Mouse (Mus musculus) CH12F3 (cell line): ENCODE data around the gene Tmem102.

Experiments used
- in situ Hi-C: fragments of 300-500 bp; cut with MboI; formaldehyde crosslinking; loops from 2 replicates; pipeline ENCODE4 v1.14.3; 2020; ENCODE audit warnings: low sequenced_read_pairs

The Tmem102 gene

GRCm38 (mm10) chr11:69822080-69822479, 16.7 kb upstream of the Tmem102 start, which contains the start of gene Spem1:
Gene Spem1 (minus strand): TSS chr11:69822180.
- in situ Hi-C loops, result no loop called here

- in situ Hi-C loops, result no loop called here
Observed at GRCm38 (mm10) chr11:69818871-69819270, 13.4 kb upstream of the Tmem102 start.

DNA sequence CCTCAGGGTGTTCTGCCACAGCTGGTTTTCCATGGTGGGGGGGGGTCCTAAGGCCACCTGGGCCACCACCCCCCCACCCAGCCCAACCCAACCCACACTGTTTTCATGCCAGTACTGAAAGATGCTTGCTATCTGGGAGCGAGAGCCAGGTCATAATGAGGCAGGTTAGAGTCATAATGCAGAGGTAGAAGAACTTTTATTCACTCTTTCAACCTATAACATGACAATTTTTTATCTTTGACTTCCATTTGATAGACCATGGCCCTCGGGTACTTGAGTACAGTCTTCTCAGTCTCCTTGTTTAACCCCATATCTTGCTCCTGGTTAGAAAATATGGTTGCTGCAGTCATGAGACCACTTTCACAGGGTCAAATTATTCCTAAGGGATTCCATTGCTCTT, 12.9 kb upstream of the Tmem102 start, which contains the start of gene Spem2:
TSS of gene Spem2 (minus strand) at position 101 of the 400 bp plus-strand sequence.
- in situ Hi-C loops, result no loop called here

- in situ Hi-C loops, result no loop called here
Observed at GRCm38 (mm10) chr11:69816520-69816919, 11.1 kb upstream of the Tmem102 start.

GRCm38 (mm10) chr11:69815155-69815554, 9.7 kb upstream of the Tmem102 start, which contains the start of gene Gm39566:
Gene Gm39566 (minus strand): TSS chr11:69815298.
- in situ Hi-C loops, result no loop called here

DNA sequence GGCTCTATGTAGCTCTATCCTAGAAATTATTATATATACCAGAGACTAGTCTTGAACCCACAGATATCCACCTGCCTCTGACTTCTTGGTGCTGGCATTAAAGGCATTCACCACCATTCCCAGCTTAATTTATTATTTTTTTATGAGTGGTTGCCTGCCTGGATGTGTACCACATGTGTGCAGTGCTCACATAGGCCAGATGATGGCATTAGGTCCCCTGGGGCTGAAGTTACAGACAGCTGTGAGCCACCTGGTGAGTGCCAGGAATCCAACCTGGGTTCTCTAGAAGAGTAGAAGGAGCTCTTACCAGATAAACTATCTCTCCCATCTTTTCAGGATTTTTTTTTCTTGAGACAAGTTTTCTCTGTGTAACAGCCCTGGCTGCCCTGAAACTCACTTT, 4.9 kb upstream of the Tmem102 start:
- in situ Hi-C loops, result no loop called here

GRCm38 (mm10) chr11:69807641-69808040, 2.2 kb upstream of the Tmem102 start:
- in situ Hi-C loops, result no loop called here

GRCm38 (mm10) chr11:69806378-69806777, 954 bp upstream of the Tmem102 start:
- in situ Hi-C loops, result no loop called here

- in situ Hi-C loops, result no loop called here
Observed at GRCm38 (mm10) chr11:69804652-69804940, 828 bp downstream of the Tmem102 start.

- in situ Hi-C loops, result no loop called here
Observed at GRCm38 (mm10) chr11:69803786-69804651, 1.4 kb downstream of the Tmem102 start.

DNA sequence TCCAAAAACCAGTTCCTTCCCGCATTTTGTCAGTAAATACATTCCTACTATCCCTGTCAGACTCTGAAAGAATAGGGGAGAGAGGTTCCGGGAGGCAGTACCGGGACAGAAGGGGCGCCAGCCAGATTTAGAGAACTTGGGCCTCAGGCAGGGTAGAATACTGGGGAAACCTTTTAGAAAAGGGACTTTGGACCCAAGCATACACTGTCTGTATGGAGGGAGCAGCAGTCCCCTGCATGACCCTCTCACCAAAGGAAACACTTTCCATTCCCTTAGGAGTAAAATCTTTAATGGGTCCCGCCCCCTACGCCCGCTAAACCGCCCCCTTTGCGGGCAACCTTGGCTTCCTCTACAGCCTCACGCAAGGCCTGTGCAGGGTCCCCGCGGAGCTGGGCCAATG, 2.1 kb downstream of the Tmem102 start:
- in situ Hi-C loops, result no loop called here

- in situ Hi-C loops, result no loop called here
Observed at GRCm38 (mm10) chr11:69802648-69803105, 2.7 kb downstream of the Tmem102 start.

DNA sequence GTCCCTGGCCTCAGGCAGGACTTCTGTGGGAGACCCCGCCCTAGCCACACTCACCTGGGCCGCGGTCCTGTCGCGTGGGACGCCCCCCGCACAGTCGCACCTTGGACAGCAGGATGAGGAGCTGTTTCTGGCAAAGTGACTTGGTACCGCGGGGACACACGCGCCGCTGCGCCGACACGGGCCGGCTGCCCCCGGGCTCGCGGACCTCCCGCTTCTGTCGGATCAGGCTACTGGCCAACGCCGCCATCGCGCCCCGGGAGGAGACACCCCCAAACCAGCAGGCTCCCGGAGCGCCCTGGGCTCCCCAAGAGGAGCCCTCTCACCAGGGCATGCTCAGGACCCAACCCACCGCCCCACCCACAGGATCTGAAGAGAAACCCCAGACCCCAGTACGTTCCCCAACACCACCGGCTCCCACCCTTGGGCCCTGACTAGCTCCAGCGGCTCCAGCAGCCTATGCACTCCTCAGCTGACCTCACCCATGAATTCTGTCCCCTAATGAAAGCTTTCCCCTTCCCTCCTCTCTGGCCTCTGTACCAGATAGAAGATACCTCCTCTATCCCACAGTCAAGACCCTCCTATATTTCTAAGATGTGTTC, 3.9 kb downstream of the Tmem102 start, which contains the start of gene Fgf11:
TSS of gene Fgf11 (minus strand) at position 479 of the 599 bp plus-strand sequence.
- in situ Hi-C loops, result no loop called here

DNA sequence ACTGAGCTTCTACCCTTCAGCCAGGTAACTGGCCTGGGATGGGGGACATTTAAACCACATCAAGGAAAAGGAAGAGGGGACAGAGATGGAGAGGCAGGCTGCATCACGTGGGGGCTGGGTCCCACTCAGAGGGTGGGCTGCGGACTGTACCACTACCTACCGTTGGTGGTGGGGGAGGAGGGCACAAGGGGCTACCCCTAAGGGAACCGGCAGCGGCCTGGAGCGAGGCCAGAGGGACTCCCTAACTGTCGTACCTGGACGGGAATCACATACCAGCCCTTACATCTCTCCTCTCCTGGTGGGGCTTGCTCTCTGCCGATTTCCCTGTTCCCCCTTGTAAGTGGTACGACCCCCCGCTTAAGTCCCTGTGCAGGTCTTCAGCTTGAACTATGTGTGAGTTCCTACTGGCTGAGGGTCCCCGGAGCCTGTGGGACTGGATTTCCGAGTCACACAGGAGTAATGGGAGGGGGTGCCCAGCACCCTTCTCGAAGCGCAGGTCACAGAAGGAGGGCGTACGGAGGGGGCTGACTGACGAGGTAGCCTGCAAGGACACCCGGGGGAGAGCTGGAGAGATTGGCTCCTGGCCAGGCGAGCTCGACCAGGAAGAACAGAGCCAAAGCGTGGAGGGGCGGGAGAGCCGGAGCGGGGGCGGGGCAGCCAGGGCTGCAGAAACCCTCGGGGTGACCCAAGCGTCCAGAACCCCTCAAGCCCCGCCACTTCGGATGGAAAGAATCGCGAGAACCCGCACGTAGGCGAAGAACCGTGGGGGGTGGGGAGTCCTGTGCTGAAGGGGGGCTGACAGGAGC, 4.8 kb downstream of the Tmem102 start:
- in situ Hi-C loops, result no loop called here

- in situ Hi-C loops, result no loop called here
Observed at GRCm38 (mm10) chr11:69800138-69800391, 5.4 kb downstream of the Tmem102 start.

- in situ Hi-C loops, result no loop called here
Observed at GRCm38 (mm10) chr11:69799394-69800137, 5.9 kb downstream of the Tmem102 start.

GRCm38 (mm10) chr11:69797924-69798323, 7.5 kb downstream of the Tmem102 start:
- in situ Hi-C loops, result no loop called here

DNA sequence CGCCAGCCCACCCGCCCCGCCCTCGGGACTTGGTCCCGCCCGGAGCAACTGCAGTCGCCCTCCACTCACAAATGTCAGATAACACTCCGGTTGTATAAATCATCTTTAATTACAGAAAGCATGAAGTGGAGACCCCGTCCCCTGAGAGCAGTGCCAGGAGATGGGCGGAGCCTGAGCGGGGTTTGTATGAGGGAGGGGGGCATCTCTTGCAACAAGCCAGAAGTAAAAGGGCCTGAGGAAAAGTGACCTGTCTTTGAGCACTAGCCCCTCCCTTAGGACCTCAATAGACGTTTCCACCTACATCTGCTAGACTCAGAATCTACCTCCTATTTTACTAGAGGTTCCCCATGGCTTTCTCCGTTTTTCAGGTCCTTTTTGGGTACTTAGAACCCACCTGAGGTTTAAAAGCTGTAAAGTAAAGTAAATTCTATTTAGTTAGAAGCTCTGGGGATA, 9.4 kb downstream of the Tmem102 start:
- in situ Hi-C loops, result no loop called here

DNA sequence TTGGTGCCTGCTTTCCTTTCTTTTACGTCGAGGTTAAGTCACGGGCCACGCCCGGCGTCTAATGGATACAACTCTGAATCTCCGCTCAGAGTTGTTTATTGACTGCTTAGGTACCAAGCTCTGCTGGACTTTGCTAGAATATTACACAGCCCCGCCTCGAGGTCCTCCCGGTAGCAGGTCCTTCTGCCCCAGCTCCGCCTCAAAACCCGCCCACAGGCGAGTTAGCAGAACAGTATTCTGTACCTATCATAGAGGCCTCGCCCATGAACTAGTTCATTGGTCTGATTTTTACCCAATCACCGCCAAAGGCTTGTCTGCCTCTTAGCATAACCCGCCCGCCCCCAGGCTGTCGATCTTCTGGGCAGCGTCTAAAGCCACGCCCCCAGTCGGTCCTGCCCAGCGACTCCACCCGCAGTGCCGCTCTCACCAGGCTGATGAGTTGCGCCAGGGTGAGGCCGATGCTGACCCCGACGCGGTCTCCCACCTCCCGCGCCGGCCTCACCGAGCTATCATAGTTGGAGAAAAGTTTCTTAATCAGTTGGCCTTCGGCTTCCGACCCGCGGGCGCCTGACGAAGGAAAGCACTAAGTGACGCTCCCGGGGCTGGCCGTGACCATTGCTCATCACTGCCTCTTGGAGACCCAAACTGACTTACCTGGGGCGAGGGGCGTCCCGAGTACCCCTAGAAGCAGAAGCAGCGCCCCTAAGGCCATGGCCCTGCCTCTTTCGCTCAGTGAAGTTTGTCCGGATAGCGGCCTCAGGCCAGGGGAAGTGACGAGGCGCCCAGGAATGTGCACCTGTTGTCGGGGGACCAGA, 10.0 kb downstream of the Tmem102 start, which contains the start of gene Chrnb1:
TSS of gene Chrnb1 (minus strand) at position 776 of the 815 bp plus-strand sequence.
- in situ Hi-C loops, result no loop called here

- in situ Hi-C loops, result no loop called here
Observed at GRCm38 (mm10) chr11:69793429-69793828, 12.0 kb downstream of the Tmem102 start.
